ENCODE assay signal across 8 mouse cellular contexts in the genomic region with DNA sequence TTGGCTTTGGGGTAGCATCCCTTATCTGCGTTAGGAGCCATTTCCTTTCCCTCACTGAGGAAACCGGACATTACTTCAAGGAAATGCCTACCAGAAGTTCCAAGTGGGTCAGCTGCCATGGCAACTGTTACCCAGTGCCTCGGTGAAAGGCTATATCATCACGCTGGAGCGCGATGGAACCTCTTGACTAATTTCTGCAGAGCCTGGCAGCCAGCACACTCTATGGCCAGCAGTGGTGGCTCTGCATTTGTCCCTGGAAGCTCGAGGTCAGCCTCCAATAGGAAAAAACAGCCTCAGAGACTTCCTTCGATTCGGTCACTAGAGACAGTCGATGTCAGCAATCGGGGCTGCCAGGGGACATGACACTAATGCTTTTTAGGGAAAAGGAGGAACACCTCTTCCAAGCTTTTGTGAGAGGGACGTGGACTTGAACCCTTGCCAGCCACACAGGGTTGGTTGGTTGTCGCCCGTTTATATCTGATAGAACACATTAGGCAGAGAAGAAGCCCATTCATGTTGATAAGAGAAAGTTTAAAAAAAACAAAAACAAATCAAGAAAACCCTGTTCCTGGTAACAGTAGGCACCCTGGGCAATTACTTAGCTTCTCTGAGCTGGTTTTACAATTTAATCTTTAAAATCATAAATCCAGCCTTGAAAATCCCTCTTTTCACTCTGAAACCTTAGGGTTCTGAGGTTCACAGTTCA.
DNase-seq lines count a peak whose midpoint lies in the region; ATAC-seq lines count a peak whose summit lies in the region.
"Had no signal": no experiment of that assay in that cellular context is flagged by ENCODE, and none has a peak within 500 bp of the region (broad histone marks: within the 10 kb centered on the region; RNA-seq: fewer than 3 reads in every experiment).

No protein-coding gene starts in this region.

- H3K4me2 ChIP-seq in midbrain, embryonic 12.5 days (replicated peaks), result peak overlapping the region; percentile 19; the same call in 1 of the 2 replicates

- intact Hi-C loops in left cerebral cortex, postnatal 10 days (cut with DNase I), result no loop called here

- 41% methylated on average over 14 of the region's 14 CpGs for WGBS in midbrain, embryonic 12.5 days

- peak; percentile 73 for ATAC-seq in midbrain, embryonic 12.5 days (ENCODE audit: low FRiP score, low read depth)

- peaks cover 4% of the 10 kb centered on the region; the same call in 1 of the 2 replicates for H3K36me3 ChIP-seq in midbrain, embryonic 12.5 days

- H3K9ac ChIP-seq in midbrain, embryonic 12.5 days (replicated peaks), result no peak overlapping the region

- peak overlapping the region; percentile 75 for H3K27ac ChIP-seq in midbrain, embryonic 12.5 days (replicated peaks)
- H3K27ac ChIP-seq: macrophage had no signal

- H3K9me3 ChIP-seq in midbrain, embryonic 12.5 days, result no peaks in the 10 kb centered on the region

- H3K27me3 ChIP-seq in midbrain, embryonic 12.5 days, result peaks cover 9% of the 10 kb centered on the region

- H3K4me1 ChIP-seq in midbrain, embryonic 12.5 days, result peaks cover 30% of the 10 kb centered on the region

- DNase-seq in adipocyte (ENCODE audit: low spot score), result peak; percentile 87
- peak; percentile 68 for DNase-seq in adrenal gland, postnatal 14 days
- DNase-seq in heart, adult 8-10 months (ENCODE audit: low spot score), result peak; percentile 70
- DNase-seq in kidney, adult 9 months, result peak; percentile 54
- DNase-seq in spleen, postnatal 14 days (ENCODE audit: low spot score in 2 of 2), result no peak
- no peak for DNase-seq in left cerebral cortex, postnatal 10 days (ENCODE audit: extremely low spot score in 1 of 2, low spot score in 2 of 2)

- H3K4me3 ChIP-seq in midbrain, embryonic 12.5 days, result no peak overlapping the region

Comparison
In these comparisons a context has a peak if more than half of its experiments do, and no peak if none do; other contexts are left out.
1. DNase-seq: peak in adipocyte (single experiment), adrenal gland, postnatal 14 days (single experiment), heart, adult 8-10 months (single experiment) and kidney, adult 9 months (single experiment); none in spleen, postnatal 14 days (0 of 2) and left cerebral cortex, postnatal 10 days (0 of 2).